Mouse (Mus musculus) erythroblast, adult 5-6 weeks (primary cell): ENCODE results near the gene Zfp318. TPM values are rescaled to one million over a fixed set of nuclear protein-coding genes. Genes with fewer than 3 reads are reported as not detected.

Experiments
- ATAC-seq: replicated peaks from 2 replicates; pipeline ENCODE4 v1.8.0; 2016; ENCODE audit warnings: moderate number of reproducible peaks, mild to moderate bottlenecking, moderate TSS enrichment, inconsistent platforms; ENCODE audit not compliant: poor library complexity, low FRiP score, severe bottlenecking
- total RNA-seq, 2 experiments: library from RNA; stranded (forward) in 1 of 2; stranded (reverse) in 1 of 2; fragments of 150-400 nt in 1 of 2; fragments of 200-764, 138-1000 nt in 1 of 2; gene quantifications; 2 replicates each; pipeline versions ENCODE4 v1.2.3 to v1.2.4; 2015 to 2017; ENCODE audit warnings: low replicate concordance in 2 of 2

Gene Zfp318
- total RNA-seq, 2 experiments from 2014 or later = 3.9 to 5.6 TPM

- no peak for ATAC-seq
These were observed 61.5 kb downstream of the Zfp318 start for GRCm38 (mm10) chr17:46444839-46445579.

- no peak for ATAC-seq
These were observed 62.7 kb downstream of the Zfp318 start for GRCm38 (mm10) chr17:46446264-46446663.

GRCm38 (mm10) chr17:46452683-46453082, 69.2 kb downstream of the Zfp318 start:
- no peak for ATAC-seq

DNA sequence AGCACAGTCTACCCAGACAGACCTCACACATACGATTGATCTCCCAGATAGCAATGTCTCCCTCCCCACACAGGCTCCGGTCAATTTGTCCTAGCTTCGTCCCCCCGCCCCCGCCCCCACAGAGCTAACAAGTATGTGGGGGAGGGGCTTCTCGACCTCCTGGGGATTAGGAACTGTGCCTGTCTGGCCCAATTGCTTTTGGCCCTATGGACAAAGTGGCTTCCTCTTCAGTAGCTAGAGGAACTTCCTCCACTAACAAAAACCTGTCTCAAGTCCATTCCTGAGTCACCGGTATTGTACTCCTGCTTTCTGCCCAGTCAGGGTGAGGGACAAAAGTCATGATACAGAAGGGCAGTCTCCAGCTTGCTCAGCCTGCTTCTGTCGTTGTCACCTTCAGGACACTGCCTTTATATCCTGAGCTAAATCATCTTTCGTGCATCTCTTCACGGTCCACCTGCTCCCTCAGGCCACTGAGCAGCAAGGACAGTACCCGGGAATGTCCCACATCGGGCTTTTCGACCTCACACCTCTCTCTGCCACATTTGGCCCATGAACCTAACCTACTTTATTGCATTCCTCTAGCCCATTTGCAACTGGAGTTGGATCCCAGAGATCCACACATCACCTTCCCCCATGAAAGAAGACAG, 69.9 kb downstream of the Zfp318 start:
- ATAC-seq = no peak

DNA sequence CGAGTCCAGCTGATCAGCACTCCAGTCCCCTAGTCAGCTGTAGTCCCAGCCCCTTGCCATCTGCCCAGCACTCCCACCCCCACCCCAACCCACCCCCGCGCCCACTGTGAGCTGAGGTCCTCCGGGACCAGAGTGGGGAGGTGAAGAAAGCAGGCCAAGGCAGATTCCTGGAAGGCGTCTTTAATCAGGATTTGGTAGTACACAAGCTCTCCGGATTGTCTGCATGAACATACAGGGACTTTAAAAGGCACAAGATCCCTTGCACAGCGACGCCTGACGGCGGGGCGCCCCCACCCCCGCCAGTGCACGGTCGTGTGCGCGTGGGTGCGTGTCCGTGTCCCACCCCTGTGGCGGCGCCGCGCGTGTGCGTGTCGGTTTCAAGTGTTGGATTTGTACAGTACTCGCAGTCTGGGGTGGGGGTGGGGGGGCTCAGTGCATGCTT, 70.5 kb downstream of the Zfp318 start:
- ATAC-seq = no peak

DNA sequence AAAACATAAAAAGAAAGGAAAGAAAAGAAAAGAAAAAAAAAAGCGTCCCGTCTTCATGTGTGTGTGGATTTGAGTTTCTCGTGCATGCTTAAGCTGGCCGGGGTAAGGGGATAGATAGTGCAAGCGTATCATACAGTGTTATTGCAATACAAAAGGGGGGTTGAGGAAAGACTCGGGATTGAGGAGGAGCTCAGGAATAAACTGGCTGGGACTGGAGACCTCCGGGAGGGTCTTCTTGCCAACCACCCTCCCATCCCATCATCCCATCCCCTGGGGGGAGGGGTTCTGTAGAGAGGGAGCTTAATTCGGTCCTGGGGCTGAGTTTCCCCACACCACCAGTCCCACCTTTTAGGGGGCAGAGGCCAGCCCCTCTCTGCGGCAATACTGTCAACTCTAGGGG, 71.0 kb downstream of the Zfp318 start:
- ATAC-seq = no peak

DNA sequence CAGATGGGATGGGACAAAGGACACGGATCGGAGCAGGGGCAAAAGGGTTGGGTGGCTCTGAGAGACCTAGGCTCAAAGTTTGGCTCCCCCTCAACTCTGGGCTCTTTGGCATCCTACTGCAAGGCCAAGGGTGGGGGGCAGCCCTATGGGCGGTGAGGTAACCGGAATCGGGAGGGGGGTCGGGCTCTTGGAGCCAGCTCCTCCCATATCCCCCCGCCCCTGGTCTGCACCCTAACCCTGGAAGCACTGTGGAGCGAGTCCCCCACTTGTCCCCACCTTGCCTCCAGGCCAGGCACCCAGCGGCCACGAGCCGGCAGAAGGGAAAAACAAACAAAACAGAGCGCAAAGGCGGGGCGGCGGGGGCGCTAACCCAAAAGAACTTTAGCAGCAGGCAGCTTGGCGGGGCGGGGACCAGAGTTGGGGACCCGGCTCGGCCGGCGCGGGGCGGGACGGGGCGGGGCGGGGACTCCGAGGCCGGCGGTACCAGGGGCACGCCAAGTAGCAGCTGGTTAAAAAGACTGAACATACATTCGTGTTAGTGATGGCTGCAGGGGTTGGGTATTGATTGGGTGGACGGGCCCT, 71.7 kb downstream of the Zfp318 start:
- ATAC-seq = no peak

DNA sequence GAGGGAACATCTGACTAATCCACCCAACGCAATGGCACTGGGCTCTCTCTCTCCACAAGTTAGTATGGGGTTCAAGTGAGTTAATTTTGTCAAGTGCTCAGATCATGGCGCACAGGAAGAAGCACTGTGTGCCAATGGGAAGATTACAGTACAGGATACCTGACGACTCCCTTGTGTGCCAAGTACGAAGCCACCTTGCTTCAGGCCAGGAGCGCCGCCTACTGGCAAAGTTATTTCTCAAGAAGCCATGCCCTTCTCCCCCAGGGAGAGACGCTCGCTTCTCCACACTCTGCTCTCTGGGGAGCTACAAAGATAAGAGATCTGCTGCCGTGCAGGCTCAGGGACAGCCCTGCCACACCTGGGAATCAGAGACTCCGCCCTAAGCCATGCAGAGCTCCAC, 74.3 kb downstream of the Zfp318 start:
- no peak for ATAC-seq

GRCm38 (mm10) chr17:46458439-46458838, 74.9 kb downstream of the Zfp318 start:
- ATAC-seq = no peak

DNA sequence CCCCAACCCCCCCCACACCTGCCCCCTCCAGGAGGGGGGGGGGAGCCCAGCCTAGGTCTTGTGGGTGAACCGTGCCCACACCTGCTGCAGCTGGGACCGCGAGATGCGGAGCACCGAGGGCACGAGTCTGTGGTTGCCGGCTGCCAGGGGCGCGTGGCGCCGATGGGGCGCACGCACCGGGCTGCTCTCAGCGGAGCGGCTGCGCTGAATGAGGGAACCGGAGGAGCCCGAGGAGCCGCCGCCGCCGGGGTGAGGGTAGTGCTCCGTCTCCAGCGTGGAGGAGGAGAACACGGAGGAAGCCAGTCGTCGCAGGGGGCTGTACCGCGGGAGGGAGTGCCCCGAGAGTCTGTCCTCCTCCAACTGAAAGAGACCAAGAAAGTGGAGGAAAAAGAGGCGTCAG, 77.1 kb downstream of the Zfp318 start:
- ATAC-seq = no peak

- ATAC-seq = no peak
These were observed 77.8 kb downstream of the Zfp318 start for GRCm38 (mm10) chr17:46461347-46461746.

DNA sequence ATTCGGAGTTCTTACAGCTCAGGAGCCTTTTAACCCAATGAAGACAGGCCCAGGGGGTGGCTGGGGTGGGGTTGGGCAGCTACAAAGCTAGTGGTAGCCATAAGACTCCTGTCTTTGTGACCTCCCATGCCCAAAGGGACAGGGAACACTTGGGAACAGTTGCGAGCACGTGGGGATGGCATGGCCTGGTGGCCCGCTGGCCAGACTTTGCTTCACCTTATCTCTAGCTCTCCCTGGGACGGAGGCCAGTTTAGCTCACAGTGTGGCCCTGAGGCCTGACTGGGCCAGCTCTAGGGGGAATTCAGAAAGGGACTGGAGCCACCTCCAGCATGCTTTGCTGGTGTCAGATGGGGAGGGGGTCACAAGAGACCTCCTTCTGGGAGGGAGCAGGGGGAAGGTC, 78.7 kb downstream of the Zfp318 start:
- no peak for ATAC-seq

DNA sequence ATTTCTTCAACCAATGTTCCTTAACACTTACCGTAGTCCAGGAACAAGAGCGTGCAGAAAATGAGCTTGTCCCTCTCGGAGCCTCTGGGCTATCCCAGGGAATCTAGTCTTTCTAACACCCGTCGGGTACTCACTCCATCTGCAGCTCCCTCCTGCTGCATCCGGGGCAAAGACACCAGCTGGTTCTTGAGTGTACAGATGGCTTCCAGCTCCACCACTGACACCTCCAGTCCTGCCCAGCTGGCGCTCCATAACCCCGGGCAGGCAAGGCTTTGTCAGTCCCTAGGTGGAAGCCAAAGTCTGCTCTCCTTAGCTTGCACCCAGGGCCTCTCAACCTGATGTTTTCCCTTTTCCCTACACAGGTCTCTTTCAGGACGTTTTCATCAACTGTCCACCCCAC, 84.3 kb downstream of the Zfp318 start:
- no peak for ATAC-seq

Other genes with a start within 250 kb of the Zfp318 start
- 2.1 TPM in 1 of 2 replicates, not detected in the other for gene Rsph9, start 239.5 kb upstream of the Zfp318 start, total RNA-seq (2015; ENCODE audit: low replicate concordance)
- 0.42 and 7.3 TPM in 2 replicates for gene Rsph9, start 239.5 kb upstream of the Zfp318 start, total RNA-seq (2017; ENCODE audit: low replicate concordance)
- 33.0 and 66.5 TPM in 2 replicates for gene Mad2l1bp, start 230.2 kb upstream of the Zfp318 start, total RNA-seq (2015; ENCODE audit: low replicate concordance)
- gene Mad2l1bp, start 230.2 kb upstream of the Zfp318 start, total RNA-seq (2017; ENCODE audit: low replicate concordance) = 30.2 and 33.7 TPM in 2 replicates
- gene Gtpbp2, start 222.7 kb upstream of the Zfp318 start, total RNA-seq (2015; ENCODE audit: low replicate concordance) = 296 and 371 TPM in 2 replicates
- 714 and 945 TPM in 2 replicates for gene Gtpbp2, start 222.7 kb upstream of the Zfp318 start, total RNA-seq (2017; ENCODE audit: low replicate concordance)
- gene Polh, start 181.1 kb upstream of the Zfp318 start, total RNA-seq (2015; ENCODE audit: low replicate concordance) = 4.6 and 4.8 TPM in 2 replicates
- gene Polh, start 181.1 kb upstream of the Zfp318 start, total RNA-seq (2017; ENCODE audit: low replicate concordance) = 14.9 and 17.8 TPM in 2 replicates
- 9.0 and 15.3 TPM in 2 replicates for gene Xpo5, start 180.9 kb upstream of the Zfp318 start, total RNA-seq (2015; ENCODE audit: low replicate concordance)
- gene Xpo5, start 180.9 kb upstream of the Zfp318 start, total RNA-seq (2017; ENCODE audit: low replicate concordance) = 11.7 and 14.9 TPM in 2 replicates
- 14.8 and 18.8 TPM in 2 replicates for gene Polr1c, start 135.7 kb upstream of the Zfp318 start, total RNA-seq (2015; ENCODE audit: low replicate concordance)
- 9.6 and 15.1 TPM in 2 replicates for gene Polr1c, start 135.7 kb upstream of the Zfp318 start, total RNA-seq (2017; ENCODE audit: low replicate concordance)
- 15.4 and 42.8 TPM in 2 replicates for gene Yipf3, start 135.7 kb upstream of the Zfp318 start, total RNA-seq (2015; ENCODE audit: low replicate concordance)
- gene Yipf3, start 135.7 kb upstream of the Zfp318 start, total RNA-seq (2017; ENCODE audit: low replicate concordance) = 22.7 and 29.7 TPM in 2 replicates
- gene Lrrc73, start 130.2 kb upstream of the Zfp318 start, total RNA-seq (2015; ENCODE audit: low replicate concordance) = 0.42 TPM in 1 of 2 replicates, not detected in the other
- 0.42 and 1.4 TPM in 2 replicates for gene Lrrc73, start 130.2 kb upstream of the Zfp318 start, total RNA-seq (2017; ENCODE audit: low replicate concordance)
- gene Tjap1, start 100.7 kb upstream of the Zfp318 start, total RNA-seq (2015; ENCODE audit: low replicate concordance) = 4.0 and 23.1 TPM in 2 replicates
- gene Tjap1, start 100.7 kb upstream of the Zfp318 start, total RNA-seq (2017; ENCODE audit: low replicate concordance) = 12.3 and 28.2 TPM in 2 replicates
- gene Dlk2, start 86.3 kb upstream of the Zfp318 start, total RNA-seq (2015; ENCODE audit: low replicate concordance) = not detected in 2 replicates
- not detected in 2 replicates for gene Dlk2, start 86.3 kb upstream of the Zfp318 start, total RNA-seq (2017; ENCODE audit: low replicate concordance)
- gene Abcc10, start 55.4 kb upstream of the Zfp318 start, total RNA-seq (2015; ENCODE audit: low replicate concordance) = 0.84 and 2.5 TPM in 2 replicates
- gene Abcc10, start 55.4 kb upstream of the Zfp318 start, total RNA-seq (2017; ENCODE audit: low replicate concordance) = 0.51 and 1.1 TPM in 2 replicates
- not detected in 2 replicates for gene Crip3, start 45.2 kb downstream of the Zfp318 start, total RNA-seq (2015; ENCODE audit: low replicate concordance)
- not detected in 2 replicates for gene Crip3, start 45.2 kb downstream of the Zfp318 start, total RNA-seq (2017; ENCODE audit: low replicate concordance)
- gene Slc22a7, start 54.7 kb downstream of the Zfp318 start, total RNA-seq (2015; ENCODE audit: low replicate concordance) = not detected in 2 replicates
- not detected in 2 replicates for gene Slc22a7, start 54.7 kb downstream of the Zfp318 start, total RNA-seq (2017; ENCODE audit: low replicate concordance)
- gene Ttbk1, start 103.9 kb downstream of the Zfp318 start, total RNA-seq (2015; ENCODE audit: low replicate concordance) = not detected in 2 replicates
- not detected in 2 replicates for gene Ttbk1, start 103.9 kb downstream of the Zfp318 start, total RNA-seq (2017; ENCODE audit: low replicate concordance)
- gene Dnph1, start 113.0 kb downstream of the Zfp318 start, total RNA-seq (2015; ENCODE audit: low replicate concordance) = 2.7 and 3.3 TPM in 2 replicates
- 1.5 and 4.0 TPM in 2 replicates for gene Dnph1, start 113.0 kb downstream of the Zfp318 start, total RNA-seq (2017; ENCODE audit: low replicate concordance)
- gene Cul9, start 162.7 kb downstream of the Zfp318 start, total RNA-seq (2015; ENCODE audit: low replicate concordance) = 1.3 TPM in 1 of 2 replicates, not detected in the other
- 3.3 and 4.5 TPM in 2 replicates for gene Cul9, start 162.7 kb downstream of the Zfp318 start, total RNA-seq (2017; ENCODE audit: low replicate concordance)
- 7.3 and 11.5 TPM in 2 replicates for gene Srf, start 172.4 kb downstream of the Zfp318 start, total RNA-seq (2015; ENCODE audit: low replicate concordance)
- gene Srf, start 172.4 kb downstream of the Zfp318 start, total RNA-seq (2017; ENCODE audit: low replicate concordance) = 6.0 and 7.8 TPM in 2 replicates
- gene Ptk7, start 245.8 kb downstream of the Zfp318 start, total RNA-seq (2015; ENCODE audit: low replicate concordance) = not detected in 2 replicates
- not detected in 2 replicates for gene Ptk7, start 245.8 kb downstream of the Zfp318 start, total RNA-seq (2017; ENCODE audit: low replicate concordance)